Mouse (Mus musculus) liver, adult 2 months (tissue): ENCODE measurements around the gene Dus2.

ENCODE experiments used
- CTCF ChIP-seq: fragments of 200-500 bp; IDR thresholded peaks from 2 replicates; pipeline ENCODE4 v1.5.1; 2011; ENCODE audit warnings: low read depth, low read length, control low read depth
- POLR2A ChIP-seq: fragments of 200-500 bp; IDR thresholded peaks from 2 replicates; pipeline ENCODE4 v1.6.1; 2011; ENCODE audit warnings: low read length, control low read depth; ENCODE audit not compliant: insufficient read depth; ENCODE audit errors: extremely low read depth

DNA sequence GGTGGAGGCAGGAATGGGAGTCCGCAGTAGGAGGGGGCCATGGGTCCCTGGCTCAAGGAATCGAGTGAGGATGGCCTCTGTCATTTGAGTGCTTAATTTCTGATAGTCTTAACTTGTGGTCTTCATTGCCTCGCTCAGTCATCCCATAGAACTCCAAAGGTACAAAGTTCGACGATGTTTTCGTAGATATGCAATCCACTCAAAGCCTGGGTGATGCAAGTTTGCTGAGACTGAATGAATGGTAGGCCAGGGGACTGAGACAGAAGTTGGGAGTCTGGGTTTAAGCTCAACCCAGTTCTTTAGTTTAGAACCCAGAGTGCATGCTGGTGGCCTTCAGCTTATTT is 20.5 kb downstream of the Dus2 start, which contains the start of gene Ddx28:
- TF ChIP-seq CTCF: no peak
- TF ChIP-seq POLR2A: no peak
